Comparison of ENCODE assay signal across 23 mouse cellular contexts in the genomic region with DNA sequence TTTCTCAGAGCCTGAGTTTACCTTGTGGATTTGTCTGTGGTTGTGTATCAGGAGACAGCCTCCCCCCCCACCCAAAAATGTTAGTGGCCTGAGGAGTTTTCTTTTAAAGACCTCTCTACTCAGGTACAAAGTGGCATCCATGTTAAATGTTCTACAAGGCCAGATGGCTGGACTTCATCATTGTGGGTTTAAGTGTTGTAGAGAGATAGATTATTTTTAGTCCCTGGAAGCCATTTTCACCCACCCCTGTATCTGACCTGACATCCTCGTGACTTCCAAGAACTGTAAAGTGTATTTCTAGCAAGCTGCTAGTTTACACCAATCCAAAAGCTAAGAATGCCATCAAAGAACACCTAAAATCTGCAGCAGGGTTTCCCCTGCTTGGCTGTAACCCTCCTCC. TPM values are rescaled to one million over a fixed set of nuclear protein-coding genes. Genes with fewer than 3 reads are reported as not detected.
A peak's percentile ranks its signal among the peaks of the same experiment; 100 is the strongest.
DNase-seq lines count a peak whose midpoint lies in the region; ATAC-seq and TF ChIP-seq lines count a peak whose summit lies in the region.
"Had no signal": no experiment of that assay in that cellular context is flagged by ENCODE, and none has a peak within 500 bp of the region (broad histone marks: within the 10 kb centered on the region; RNA-seq: fewer than 3 reads in every experiment).

No protein-coding gene starts in this region.

- H3K9me3 ChIP-seq in heart, embryonic 13.5 days, result no peaks in the 10 kb centered on the region
- no peaks in the 10 kb centered on the region for H3K9me3 ChIP-seq in heart, postnatal 0 days (replicated peaks; ENCODE audit: control insufficient read depth, low read length)
- H3K9me3 ChIP-seq: embryonic facial prominence, embryonic 13.5 days; embryonic facial prominence, embryonic 15.5 days; forebrain, embryonic 10.5 days; forebrain, embryonic 12.5 days had no signal

- intact Hi-C loops in heart, postnatal 14 days (cut with DNase I), result no loop called here

- H3K4me2 ChIP-seq in heart, embryonic 13.5 days, result no peak overlapping the region
- no peak overlapping the region for H3K4me2 ChIP-seq in heart, postnatal 0 days (ENCODE audit: low read depth, low read length)
- H3K4me2 ChIP-seq: embryonic facial prominence, embryonic 13.5 days; embryonic facial prominence, embryonic 15.5 days; forebrain, embryonic 12.5 days had no signal

- H3K4me1 ChIP-seq in heart, embryonic 13.5 days, result peaks cover 27% of the 10 kb centered on the region
- H3K4me1 ChIP-seq in heart, postnatal 0 days (ENCODE audit: control insufficient read depth, insufficient read depth), result peaks cover 20% of the 10 kb centered on the region
- H3K4me1 ChIP-seq: embryonic facial prominence, embryonic 13.5 days; embryonic facial prominence, embryonic 15.5 days; forebrain, embryonic 12.5 days had no signal

- 0 out of 2 replicates have a peak overlapping the region, but pooled peaks have one; percentile 21 for H3K27ac ChIP-seq in heart, embryonic 13.5 days (replicated peaks)
- peak overlapping the region; percentile 62 for H3K27ac ChIP-seq in heart, postnatal 0 days (ENCODE audit: low read depth)
- H3K27ac ChIP-seq: embryonic facial prominence, embryonic 13.5 days; embryonic facial prominence, embryonic 15.5 days; forebrain, embryonic 10.5 days; forebrain, embryonic 12.5 days had no signal

- H3K27me3 ChIP-seq in heart, embryonic 13.5 days (replicated peaks), result 0 out of 2 replicates have a peak, but pooled peaks cover 7% of the 10 kb centered on the region
- 0 out of 2 replicates have a peak, but pooled peaks cover 4% of the 10 kb centered on the region for H3K27me3 ChIP-seq in heart, postnatal 0 days (ENCODE audit: control insufficient read depth, insufficient read depth, low read length)
- H3K27me3 ChIP-seq: embryonic facial prominence, embryonic 13.5 days; embryonic facial prominence, embryonic 15.5 days; forebrain, embryonic 12.5 days had no signal

- no peak for DNase-seq in heart, postnatal 14 days
- no peak for DNase-seq in heart, postnatal 0 days (ENCODE audit: low spot score)
- DNase-seq in heart, postnatal 4 days, result no peak
- DNase-seq: adrenal gland, adult 2 months; adrenal gland, postnatal 10 days; adrenal gland, postnatal 25 days; cerebellum, adult 11 months; cerebellum, adult 18-20 months; cerebellum, adult 8-10 months; cerebellum, adult 9-11 months; cerebellum, postnatal 14 days; cerebellum, postnatal 36 days; embryo, embryonic 11 days had no signal

- no peak overlapping the region for H3K9ac ChIP-seq in heart, embryonic 13.5 days
- no peak overlapping the region for H3K9ac ChIP-seq in heart, postnatal 0 days (replicated peaks; ENCODE audit: low read depth, low read length)
- H3K9ac ChIP-seq: embryonic facial prominence, embryonic 13.5 days; embryonic facial prominence, embryonic 15.5 days; forebrain, embryonic 12.5 days had no signal

- WGBS in heart, embryonic 13.5 days, result 24% methylated on average over 1 of the region's 1 CpGs
- WGBS in heart, postnatal 0 days, result 23% methylated on average over 1 of the region's 1 CpGs

- H3K4me3 ChIP-seq in heart, embryonic 13.5 days, result no peak overlapping the region
- H3K4me3 ChIP-seq in heart, postnatal 0 days (ENCODE audit: low read depth, low read length), result no peak overlapping the region
- H3K4me3 ChIP-seq: embryonic facial prominence, embryonic 13.5 days; embryonic facial prominence, embryonic 15.5 days; erythroblast, embryonic 14.5 days; forebrain, embryonic 10.5 days; forebrain, embryonic 12.5 days had no signal

- no peaks in the 10 kb centered on the region for H3K36me3 ChIP-seq in heart, embryonic 13.5 days
- no peaks in the 10 kb centered on the region for H3K36me3 ChIP-seq in heart, postnatal 0 days (replicated peaks; ENCODE audit: control insufficient read depth, insufficient read depth, low read length)
- H3K36me3 ChIP-seq: embryonic facial prominence, embryonic 13.5 days; embryonic facial prominence, embryonic 15.5 days; forebrain, embryonic 10.5 days; forebrain, embryonic 12.5 days had no signal

- peak; percentile 45; the same call in 1 of the 2 replicates for TF ChIP-seq EP300 in heart, postnatal 0 days (IDR thresholded peaks at IDR 0.05; ENCODE audit: low read depth)

- no peak for ATAC-seq in heart, embryonic 13.5 days (ENCODE audit: extremely low read depth, insufficient number of reproducible peaks, low FRiP score, low TSS enrichment)
- ATAC-seq in heart, postnatal 0 days (ENCODE audit: insufficient read depth, low read depth), result peak; percentile 63
- ATAC-seq: forebrain, embryonic 14.5 days; forebrain, embryonic 16.5 days had no signal

- TF ChIP-seq CTCF in heart, postnatal 0 days (IDR thresholded peaks at IDR 0.05; ENCODE audit: low read depth), result no peak

RNA-seq across cellular contexts. Expression of gene Pxdn, which starts 6.8 kb away (rescaled TPM):
- polyA plus RNA-seq in heart, embryonic 13.5 days (2015; fragmentation: Nextera tagmentation; extraction: Ambion mirVana), result 72.3 and 77.0 TPM in 2 replicates
- total RNA-seq in heart, postnatal 14 days (2021), result 100 to 1,000 TPM; 144 to 151 TPM
- total RNA-seq in heart, postnatal 0 days (2014; rRNA removed; ENCODE audit: low replicate concordance), result 144 TPM in 2 replicates
- polyA plus RNA-seq in heart, postnatal 0 days (2015; fragmentation: Nextera tagmentation; extraction: Ambion mirVana), result 42.4 and 49.7 TPM in 2 replicates
- total RNA-seq in heart, postnatal 4 days (2021), result 100 to 1,000 TPM; 219 to 225 TPM
- total RNA-seq: common myeloid progenitor, adult 5-6 weeks; MEL had no signal
- polyA plus RNA-seq: erythroblast, embryonic 14.5 days had no signal
